Mouse (Mus musculus): Measurements from ENCODE around the gene Cd3eap.

The Cd3eap gene

GRCm38 (mm10) chr7:19361720-19362119, 2.4 kb upstream of the Cd3eap start:
- DNase-seq (ENCODE audit: low spot score): peak; percentile 79

GRCm38 (mm10) chr7:19360944-19361343, 1.7 kb upstream of the Cd3eap start:
- DNase-seq (ENCODE audit: low spot score): peak; percentile 90

DNA sequence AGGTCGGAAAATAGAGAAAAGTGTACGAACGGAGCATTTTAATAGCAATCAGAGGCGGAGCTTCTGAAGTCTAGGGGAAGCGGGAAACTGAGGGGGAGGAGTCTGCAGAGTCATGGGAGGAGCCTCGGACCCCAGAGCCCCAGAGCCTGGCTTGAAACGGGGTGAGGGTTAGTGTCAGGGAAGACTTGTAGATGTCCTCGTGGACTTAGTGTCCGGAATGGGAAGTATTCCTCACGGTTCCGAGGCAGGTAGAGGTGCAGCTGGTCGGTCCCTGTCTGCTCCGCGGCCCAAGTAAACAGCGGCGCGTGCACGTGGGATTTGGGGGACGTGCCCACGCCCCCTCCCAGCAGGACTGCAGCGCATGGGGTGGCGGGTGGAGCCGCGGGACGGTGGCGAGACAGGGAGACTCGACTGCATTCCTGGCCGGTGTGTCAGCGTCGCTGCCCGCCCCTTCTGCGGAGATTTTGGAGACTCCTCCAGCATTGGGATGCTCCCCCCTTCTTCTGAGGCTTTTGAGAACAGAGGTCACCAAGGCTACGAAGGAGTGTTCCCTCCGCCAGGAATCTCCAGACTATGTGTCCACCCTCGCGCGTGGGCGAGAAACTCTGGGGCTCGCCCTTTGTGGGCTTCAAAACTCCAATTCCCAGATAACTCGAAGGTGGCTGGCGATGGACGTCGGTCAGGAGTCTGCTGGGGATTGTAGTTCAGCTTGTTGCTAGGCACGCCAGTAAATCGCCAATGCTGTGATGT, 784 bp upstream of the Cd3eap start:
- DNase-seq (ENCODE audit: low spot score): peak; percentile 74

DNA sequence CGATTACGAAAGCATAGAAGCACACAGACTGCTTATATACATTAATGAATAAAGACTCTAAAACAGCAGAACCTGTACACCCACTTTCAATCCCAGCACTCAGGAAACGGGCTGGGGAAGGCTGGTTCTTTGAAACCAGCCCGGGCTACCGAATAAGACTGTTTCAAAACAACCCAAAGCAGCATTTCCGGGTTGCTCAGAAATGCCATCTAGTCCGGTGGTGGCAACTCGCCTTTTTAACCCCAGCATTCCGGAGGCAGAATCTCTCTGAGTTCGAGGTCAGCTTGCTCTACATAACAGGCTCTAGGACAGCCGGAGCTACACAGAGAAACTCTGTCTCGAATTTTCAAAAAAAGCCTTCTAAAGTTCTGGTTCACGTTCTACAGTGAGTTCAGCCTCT, 649 bp downstream of the Cd3eap start:
- DNase-seq (ENCODE audit: low spot score): no peak

DNA sequence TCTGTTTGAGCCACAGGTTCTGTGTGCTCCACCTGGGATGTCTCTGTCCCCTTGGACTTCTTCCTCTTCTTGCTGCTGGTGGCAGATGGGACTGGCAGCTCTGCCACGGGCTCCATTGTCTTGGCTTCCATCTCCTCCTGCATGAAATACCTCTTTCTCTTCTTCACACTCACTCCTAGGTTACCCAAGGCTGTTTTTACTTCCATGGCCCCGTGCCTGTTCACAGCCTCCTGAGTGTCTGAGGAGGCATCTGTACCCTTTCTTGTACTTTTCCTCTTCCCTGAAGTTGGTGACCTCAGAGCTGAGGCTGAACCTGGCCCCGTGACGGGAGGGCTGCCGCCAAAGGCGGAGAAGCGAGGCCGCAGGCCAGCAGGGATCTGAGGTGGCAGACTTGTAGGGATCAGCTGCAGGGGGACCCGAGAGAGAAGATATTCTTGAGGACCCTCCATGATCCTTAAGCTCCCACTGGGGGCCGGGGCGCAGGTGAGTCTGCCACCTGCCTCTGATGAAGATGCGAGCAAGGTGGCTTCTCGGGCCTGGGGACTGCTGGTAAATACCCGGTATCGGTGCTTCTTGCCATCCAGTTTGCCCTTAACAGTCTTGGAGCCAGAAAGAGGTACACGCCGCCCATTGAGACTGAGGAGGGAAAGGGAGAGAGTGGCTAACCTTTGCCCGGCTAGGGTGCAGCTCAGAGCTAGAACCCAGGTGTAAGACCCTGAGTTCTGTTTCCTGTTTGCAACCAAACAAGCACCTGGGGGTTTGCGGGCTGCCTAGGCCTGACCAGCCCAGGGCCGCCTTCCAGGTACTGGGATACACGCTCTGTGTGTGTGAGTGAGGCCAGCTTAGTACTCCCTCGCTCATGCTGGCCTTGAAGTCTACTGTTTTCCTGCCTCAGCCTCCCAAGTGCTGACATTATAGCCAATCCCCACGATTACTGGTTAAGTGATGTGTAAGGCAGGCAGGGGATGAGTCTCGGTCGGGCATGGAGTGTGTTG, 1.6 kb downstream of the Cd3eap start:
- no peak for DNase-seq (ENCODE audit: low spot score)

GRCm38 (mm10) chr7:19356311-19356710, 3.0 kb downstream of the Cd3eap start:
- no peak for DNase-seq (ENCODE audit: low spot score)

GRCm38 (mm10) chr7:19354991-19355390, 4.3 kb downstream of the Cd3eap start:
- no peak for DNase-seq (ENCODE audit: low spot score)

DNA sequence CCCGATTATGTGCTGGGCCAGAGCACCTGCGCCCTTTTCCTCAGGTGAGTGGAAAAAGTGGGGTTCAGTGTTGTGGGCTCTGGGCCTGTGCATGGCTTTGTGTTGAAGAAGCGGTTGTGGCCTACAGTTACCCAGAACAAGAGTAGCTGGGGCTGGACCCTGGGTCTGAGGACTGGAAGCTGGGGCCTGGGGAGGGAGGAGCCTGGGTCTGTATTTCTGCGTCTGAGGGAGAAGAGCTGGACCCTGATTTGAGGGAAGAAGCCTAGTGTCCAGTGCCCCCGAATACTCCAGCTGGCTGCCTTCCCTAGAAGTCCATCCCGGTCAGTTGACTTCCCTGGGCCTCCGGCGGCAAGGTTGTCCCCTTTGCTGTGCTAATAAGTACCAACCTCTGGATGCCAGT, 9.1 kb downstream of the Cd3eap start:
- DNase-seq (ENCODE audit: low spot score): no peak

DNA sequence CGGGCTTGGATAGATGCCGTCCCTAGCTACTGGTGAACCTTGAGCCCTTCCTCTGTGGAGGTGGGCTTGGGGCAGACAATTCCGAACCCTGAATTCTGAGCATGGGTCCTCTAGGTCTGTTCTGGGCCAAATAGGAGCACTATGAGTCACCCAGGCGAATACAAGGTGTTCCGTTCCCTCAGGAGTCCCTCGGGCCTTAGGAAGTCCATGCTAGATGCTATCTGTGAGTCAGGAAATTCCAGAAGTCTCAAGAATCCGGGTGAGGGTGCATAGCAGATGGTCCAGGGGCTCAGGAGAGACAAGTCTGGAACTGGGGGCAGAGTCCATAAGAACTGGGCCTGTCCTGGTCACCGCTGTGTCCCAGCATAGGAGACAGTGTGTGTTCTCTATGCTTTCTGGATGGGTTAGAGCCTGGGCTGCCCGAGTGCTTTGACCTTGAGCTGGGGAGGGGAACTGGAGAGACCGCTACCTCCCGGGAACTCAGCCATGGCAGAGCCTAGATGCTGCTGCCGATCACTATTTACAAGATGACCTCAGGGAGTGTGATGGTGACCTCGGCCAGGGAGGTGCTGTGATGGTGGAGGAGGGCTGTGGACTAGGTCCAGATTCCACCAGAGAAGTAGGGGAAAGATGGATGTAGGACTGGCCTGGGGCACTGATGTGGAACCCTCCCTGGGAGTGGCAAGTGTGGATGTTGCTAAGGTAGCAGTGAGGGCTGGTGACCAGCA, 9.9 kb downstream of the Cd3eap start:
- no peak for DNase-seq (ENCODE audit: low spot score)

DNA sequence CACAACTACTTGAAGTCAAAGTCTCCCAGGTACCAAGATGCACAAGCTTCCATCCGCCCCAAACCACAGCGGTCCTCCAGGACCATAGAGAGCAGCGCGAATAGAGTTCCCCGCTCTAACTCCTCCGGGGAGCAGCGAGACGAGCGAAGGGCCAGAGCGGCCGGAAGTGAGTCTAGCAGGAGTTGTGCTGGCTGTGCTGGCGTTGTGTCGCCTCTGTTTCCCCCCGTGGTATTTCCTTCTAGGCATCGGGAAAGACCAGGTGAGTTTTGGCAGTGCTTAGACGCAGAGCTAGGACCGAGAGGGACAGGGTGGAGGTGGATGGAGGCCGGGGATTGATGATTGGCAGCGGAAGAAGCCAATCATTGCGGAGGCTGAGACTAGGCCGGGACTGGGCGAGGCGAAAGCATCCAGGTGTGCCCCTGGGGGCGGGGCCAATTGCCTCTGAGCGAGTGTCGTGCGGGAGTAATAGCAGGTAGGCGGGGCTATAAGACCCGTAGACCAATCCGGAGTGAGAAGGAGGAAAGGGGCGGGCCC, 14.3 kb downstream of the Cd3eap start:
- peak; percentile 95 for DNase-seq (ENCODE audit: low spot score)

- no peak for DNase-seq (ENCODE audit: low spot score)
Observed at GRCm38 (mm10) chr7:19344237-19344847, 14.9 kb downstream of the Cd3eap start, which contains the start of gene Ercc1. TSS of gene Ercc1 (plus strand) at chr7:19344778.

DNA sequence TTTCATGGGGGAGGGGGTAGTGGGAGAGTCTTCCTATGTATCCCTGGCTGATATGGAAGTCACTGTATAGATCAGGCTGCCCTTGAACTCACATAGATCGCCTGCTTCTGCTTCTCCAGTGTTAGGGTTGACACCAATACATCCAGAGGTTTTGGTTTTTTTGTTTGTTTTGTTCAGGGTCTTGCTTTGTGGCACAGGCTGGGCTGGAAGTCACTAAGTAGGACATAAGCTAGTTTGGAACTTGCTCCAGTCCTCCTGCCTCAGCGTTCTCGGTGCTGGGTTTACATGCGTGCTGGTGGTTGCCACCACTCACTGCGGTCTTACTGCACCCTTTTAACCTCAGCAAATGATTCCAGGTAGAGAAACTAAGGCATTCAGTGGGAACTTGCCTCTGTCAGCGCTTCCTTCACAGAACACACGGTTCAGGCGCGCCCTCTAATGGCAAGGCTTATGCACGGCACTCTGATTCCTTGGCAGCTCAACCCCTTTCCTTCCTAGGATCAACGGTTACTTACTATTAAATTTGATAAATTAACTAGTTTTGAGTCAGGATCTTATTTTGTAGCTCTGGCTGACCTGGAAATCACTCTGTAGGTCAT, 16.0 kb downstream of the Cd3eap start:
- peak; percentile 80 for DNase-seq (ENCODE audit: low spot score)

DNA sequence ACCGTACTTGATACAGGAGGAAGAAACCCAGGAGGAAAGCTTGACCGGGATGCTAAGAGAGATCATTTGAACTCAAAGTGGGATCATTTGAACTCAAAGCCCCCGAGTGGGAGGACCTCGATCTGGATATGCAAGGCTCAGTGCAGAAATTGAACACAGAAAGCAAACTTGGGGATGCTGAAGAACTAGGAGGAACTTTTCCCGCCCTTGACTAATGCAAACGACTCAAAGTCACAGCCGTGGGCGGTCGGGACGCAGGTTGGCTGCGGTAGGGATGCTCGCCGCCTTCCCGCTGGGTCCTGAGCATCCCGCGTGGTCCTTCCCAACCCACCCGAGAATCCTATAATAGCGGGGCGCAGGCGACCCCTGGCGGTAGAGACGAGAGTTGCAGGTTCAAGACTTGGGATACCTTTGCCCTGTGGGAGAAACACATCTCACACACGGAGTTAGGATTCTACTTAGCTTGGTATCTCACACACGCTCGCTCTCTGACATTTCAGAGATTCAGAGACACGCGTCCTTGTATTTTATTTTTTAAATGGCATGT, 16.7 kb downstream of the Cd3eap start:
- DNase-seq (ENCODE audit: low spot score): peak; percentile 89

GRCm38 (mm10) chr7:19341761-19342409, 17.4 kb downstream of the Cd3eap start:
- DNase-seq (ENCODE audit: low spot score): no peak

DNA sequence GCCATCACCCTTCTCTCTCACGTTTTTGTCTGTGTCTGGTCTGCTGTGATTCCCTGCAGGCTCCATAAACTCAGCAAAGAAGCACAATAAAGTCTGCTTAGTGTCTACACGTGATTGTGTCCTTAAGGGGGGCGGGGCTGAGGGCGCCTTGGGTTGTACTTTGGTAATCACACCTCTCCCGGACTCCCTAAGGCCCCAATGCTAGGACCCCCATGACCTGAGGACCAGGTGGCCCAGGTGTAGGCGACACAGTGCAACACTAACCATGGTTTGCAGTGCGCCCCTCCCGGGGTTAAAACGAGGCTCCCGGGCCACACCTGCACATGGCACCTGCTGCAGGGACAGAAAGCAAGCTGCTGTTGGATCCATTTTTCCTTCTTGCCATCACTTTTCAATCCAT, 18.0 kb downstream of the Cd3eap start:
- DNase-seq (ENCODE audit: low spot score): no peak

- no peak for DNase-seq (ENCODE audit: low spot score)
Observed at GRCm38 (mm10) chr7:19338596-19338995, 20.7 kb downstream of the Cd3eap start.

- DNase-seq (ENCODE audit: low spot score): no peak
Observed at GRCm38 (mm10) chr7:19338060-19338459, 21.2 kb downstream of the Cd3eap start.

GRCm38 (mm10) chr7:19337122-19337521, 22.2 kb downstream of the Cd3eap start:
- no peak for DNase-seq (ENCODE audit: low spot score)

DNA sequence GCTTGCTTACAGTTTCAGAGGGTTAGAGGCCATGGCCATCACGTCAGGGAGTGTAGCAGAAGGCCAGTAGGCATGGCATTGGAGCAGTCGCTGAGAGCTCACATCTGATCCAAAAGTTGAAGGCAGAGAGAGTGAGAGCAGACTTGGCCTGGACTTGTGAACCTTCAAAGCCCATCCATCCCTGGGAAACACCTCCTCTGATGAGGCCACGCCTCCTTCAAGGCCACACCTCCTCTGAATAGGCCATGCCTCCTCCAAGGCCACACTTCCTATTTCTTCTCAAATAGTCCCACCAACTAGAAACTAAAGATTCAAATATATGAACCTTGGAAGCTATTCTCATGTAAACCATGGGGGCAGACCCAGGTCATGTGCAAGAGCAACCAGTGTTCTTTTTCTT, 23.7 kb downstream of the Cd3eap start:
- no peak for DNase-seq (ENCODE audit: low spot score)

DNA sequence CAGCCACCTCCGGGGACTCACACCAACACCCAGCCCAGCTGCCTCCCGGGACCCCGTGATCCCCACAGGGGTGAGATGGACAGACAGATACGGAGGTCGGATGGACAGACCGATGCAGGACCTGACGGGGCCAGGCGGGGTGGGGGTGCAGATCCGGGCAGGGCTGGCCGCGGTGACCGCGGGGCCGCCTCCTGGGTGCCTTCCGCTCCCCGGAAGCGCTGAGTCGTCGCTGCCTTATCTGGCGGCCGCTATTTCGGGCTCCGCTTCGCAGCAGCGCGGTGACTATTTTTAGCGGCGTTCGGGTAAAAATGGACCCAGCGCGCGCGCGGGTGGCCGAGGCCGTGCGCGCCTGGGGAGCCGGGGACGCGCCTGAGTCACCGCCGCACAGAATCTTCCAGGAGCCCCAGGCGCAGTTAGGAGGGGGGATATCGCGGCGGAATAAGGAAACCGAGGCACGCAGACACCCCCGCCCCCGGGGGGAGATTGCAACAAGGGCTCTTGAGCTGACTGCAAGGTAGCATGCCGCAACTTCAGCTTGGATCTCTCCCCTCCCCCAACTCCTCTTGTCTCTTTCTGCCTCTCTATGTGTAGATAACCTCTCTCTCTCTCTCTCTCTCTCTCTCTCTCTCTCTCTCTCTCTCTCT, 26.5 kb downstream of the Cd3eap start:
- DNase-seq (ENCODE audit: low spot score): peak; percentile 82

Data from layer of hippocampus, adult 11-12 months (tissue).